Mouse (Mus musculus) small intestine, adult 2 months (tissue): ENCODE data around the gene Eci2. TPM values are rescaled to one million over a fixed set of nuclear protein-coding genes. Genes with fewer than 3 reads are reported as not detected.
A peak's percentile ranks its signal among the peaks of the same experiment; 100 is the strongest.

Experiments used
- H3K27ac ChIP-seq: fragments of 200-500 bp; 2 replicates; pipeline ENCODE4 v1.5.1; 2012; ENCODE audit warnings: low read depth, low read length, control low read depth, inconsistent platforms; ENCODE audit not compliant: insufficient read depth
- H3K27me3 ChIP-seq: fragments of 200-500 bp; 2 replicates; pipeline ENCODE4 v1.6.1; 2012; ENCODE audit warnings: mild to moderate bottlenecking, moderate library complexity, low read length, inconsistent platforms; ENCODE audit not compliant: control insufficient read depth, insufficient read depth
- H3K36me3 ChIP-seq: fragments of 200-500 bp; 2 replicates; pipeline ENCODE4 v1.6.1; 2012; ENCODE audit warnings: mild to moderate bottlenecking, low read length, control low read depth, inconsistent platforms; ENCODE audit not compliant: control insufficient read depth, insufficient read depth
- H3K4me1 ChIP-seq: fragments of 200-500 bp; 2 replicates; pipeline ENCODE4 v1.6.1; 2012; ENCODE audit warnings: low read length, inconsistent platforms, mixed read lengths; ENCODE audit not compliant: control insufficient read depth, insufficient read depth, insufficient read length
- H3K4me3 ChIP-seq: fragments of 200-500 bp; 2 replicates; pipeline ENCODE4 v1.5.1; 2012; ENCODE audit warnings: low read depth, mild to moderate bottlenecking, control low read depth, inconsistent platforms, low read length, moderate library complexity
- CTCF ChIP-seq: fragments of 200-500 bp; IDR thresholded peaks from 2 replicates; pipeline ENCODE4 v1.5.1; 2012; ENCODE audit warnings: low read depth, mild to moderate bottlenecking, control low read depth, inconsistent platforms, low read length, moderate library complexity, mixed read lengths; ENCODE audit not compliant: insufficient replicate concordance, insufficient read length; ENCODE audit errors: extremely low read depth
- POLR2A ChIP-seq: fragments of 200-500 bp; IDR thresholded peaks from 2 replicates; pipeline ENCODE4 v1.6.1; 2012; ENCODE audit warnings: low read depth, mild to moderate bottlenecking, control low read depth, inconsistent platforms, low read length, moderate library complexity
- WGBS: fragments of 180-500 bp; shearing (Covaris S2); methylation state at CpG from one replicate; pipeline ENCODE4 v1.1.7; 2018; 5-methylcytosine and 5-hydroxymethylcytosine counted together
- polyA plus RNA-seq: library from polyadenylated mRNA; depleted of rRNA; stranded (reverse); fragments of >200 nt; gene quantifications from 2 replicates; pipeline ENCODE4 v1.2.3, GENCODE M21; 2012

Eci2 gene
- polyA plus RNA-seq, 1 experiment: 14.9 TPM

GRCm38 (mm10) chr13:35020383-35020782 is 6.5 kb downstream of the Eci2 start:
- no peak overlapping the region for H3K4me3 ChIP-seq
- no peaks in the 10 kb centered on the region for H3K36me3 ChIP-seq
- no peak for TF ChIP-seq CTCF
- TF ChIP-seq POLR2A: no peak
- H3K27ac ChIP-seq: no peak overlapping the region
- WGBS: 70% methylated on average over 3 of the region's 3 CpGs
- no peaks in the 10 kb centered on the region for H3K27me3 ChIP-seq
- H3K4me1 ChIP-seq: no peaks in the 10 kb centered on the region

GRCm38 (mm10) chr13:35018866-35019536 is 7.9 kb downstream of the Eci2 start:
- no peak overlapping the region for H3K4me3 ChIP-seq
- no peaks in the 10 kb centered on the region for H3K4me1 ChIP-seq
- H3K36me3 ChIP-seq: no peaks in the 10 kb centered on the region
- no peaks in the 10 kb centered on the region for H3K27me3 ChIP-seq
- 70% methylated on average over 7 of the region's 7 CpGs for WGBS
- TF ChIP-seq POLR2A (no peak), CTCF (no peak)
- no peak overlapping the region for H3K27ac ChIP-seq

- Histone ChIP-seq H3K27me3 (no peaks in the 10 kb centered on the region), H3K4me1 (no peaks in the 10 kb centered on the region), H3K27ac (no peak overlapping the region), H3K36me3 (no peaks in the 10 kb centered on the region), H3K4me3 (no peak overlapping the region)
- TF ChIP-seq POLR2A (no peak), CTCF (no peak)
- WGBS: 86% methylated on average over 6 of the region's 6 CpGs
Measured at GRCm38 (mm10) chr13:35017392-35017791, 9.5 kb downstream of the Eci2 start.

- no peak overlapping the region for H3K4me3 ChIP-seq
- no peaks in the 10 kb centered on the region for H3K27me3 ChIP-seq
- 98% methylated on average over 1 of the region's 1 CpGs for WGBS
- no peaks in the 10 kb centered on the region for H3K36me3 ChIP-seq
- no peaks in the 10 kb centered on the region for H3K4me1 ChIP-seq
- no peak overlapping the region for H3K27ac ChIP-seq
- TF ChIP-seq CTCF (no peak), POLR2A (no peak)
Measured at GRCm38 (mm10) chr13:35016067-35016466, 10.8 kb downstream of the Eci2 start.

GRCm38 (mm10) chr13:34995925-34996324 is 31.0 kb downstream of the Eci2 start:
- Histone ChIP-seq H3K27ac (no peak overlapping the region), H3K27me3 (no peaks in the 10 kb centered on the region), H3K4me1 (peaks cover 14% of the 10 kb centered on the region; the same call in 1 of the 2 replicates), H3K36me3 (no peaks in the 10 kb centered on the region), H3K4me3 (no peak overlapping the region)
- WGBS: 19% methylated on average over 2 of the region's 2 CpGs
- no peak for TF ChIP-seq CTCF
- no peak for TF ChIP-seq POLR2A

- WGBS: under 1% methylated on average over 33 of the region's 33 CpGs
- TF ChIP-seq CTCF (no peak), POLR2A (peak; percentile 75)
- Histone ChIP-seq H3K4me1 (peaks cover 14% of the 10 kb centered on the region; the same call in 1 of the 2 replicates), H3K27me3 (no peaks in the 10 kb centered on the region), H3K27ac (peak overlapping the region; percentile 90), H3K4me3 (peak overlapping the region; percentile 90), H3K36me3 (peaks cover 9% of the 10 kb centered on the region)
Measured at GRCm38 (mm10) chr13:34993983-34994811, 32.7 kb downstream of the Eci2 start.

- H3K27me3 ChIP-seq: no peaks in the 10 kb centered on the region
- peak overlapping the region; percentile 90 for H3K27ac ChIP-seq
- no peak for TF ChIP-seq CTCF
- TF ChIP-seq POLR2A: no peak
- under 1% methylated on average over 22 of the region's 22 CpGs for WGBS
- H3K36me3 ChIP-seq: peaks cover 14% of the 10 kb centered on the region
- peaks cover 14% of the 10 kb centered on the region; the same call in 1 of the 2 replicates for H3K4me1 ChIP-seq
- H3K4me3 ChIP-seq: peak overlapping the region; percentile 90
Measured at GRCm38 (mm10) chr13:34993595-34993982, 33.3 kb downstream of the Eci2 start.
